Mouse (Mus musculus): ENCODE measurements at regions not wholly inside any gene's neighbourhood (a gene's known extent, or its start where the extent isn't known, plus 50 kb on each side); places are given as distances from the start of the nearest gene placed in this dataset.

GRCm38 (mm10) chr15:25000171-25000570 is 413.4 kb downstream of the Basp1 start:
- DNase-seq, result no peak
- intact Hi-C loops (cut with DNase I; ENCODE audit: low total_unique reads), result no loop called here

GRCm38 (mm10) chr15:24993325-24993673 is 420.3 kb downstream of the Basp1 start:
- intact Hi-C loops (cut with DNase I; ENCODE audit: low total_unique reads), result no loop called here
- DNase-seq, result no peak

- intact Hi-C loops (cut with DNase I; ENCODE audit: low total_unique reads), result no loop called here
- DNase-seq, result no peak
These were observed 420.8 kb downstream of the Basp1 start for GRCm38 (mm10) chr15:24992665-24993324.

- intact Hi-C loops (cut with DNase I; ENCODE audit: low total_unique reads), result no loop called here
These were observed 423.3 kb downstream of the Basp1 start for GRCm38 (mm10) chr15:24990082-24990786.

GRCm38 (mm10) chr15:24980841-24981240 is 432.7 kb downstream of the Basp1 start:
- intact Hi-C loops (cut with DNase I; ENCODE audit: low total_unique reads), result no loop called here
- no peak for DNase-seq

More at GRCm38 (mm10) chr15:24990082-24990786, 423.3 kb downstream of the Basp1 start:
- no peak for DNase-seq

GRCm38 (mm10) chr15:24972020-24972419 is 441.5 kb downstream of the Basp1 start:
- intact Hi-C loops (cut with DNase I; ENCODE audit: low total_unique reads), result no loop called here

GRCm38 (mm10) chr15:24969391-24969812 is 444.2 kb downstream of the Basp1 start:
- intact Hi-C loops (cut with DNase I; ENCODE audit: low total_unique reads), result no loop called here
- no peak for DNase-seq

More at GRCm38 (mm10) chr15:24972020-24972419, 441.5 kb downstream of the Basp1 start:
- DNase-seq, result no peak

GRCm38 (mm10) chr15:24968636-24969317 is 444.8 kb downstream of the Basp1 start:
- intact Hi-C loops (cut with DNase I; ENCODE audit: low total_unique reads), result no loop called here
- no peak for DNase-seq

- DNase-seq, result no peak
- intact Hi-C loops (cut with DNase I; ENCODE audit: low total_unique reads), result no loop called here
These were observed 483.8 kb downstream of the Basp1 start for GRCm38 (mm10) chr15:24929742-24930141.

- intact Hi-C loops (cut with DNase I; ENCODE audit: low total_unique reads), result no loop called here
- no peak for DNase-seq
These were observed 501.7 kb downstream of the Basp1 start for GRCm38 (mm10) chr15:24911866-24912265.

- no peak for DNase-seq
- intact Hi-C loops (cut with DNase I; ENCODE audit: low total_unique reads), result no loop called here
These were observed 502.1 kb downstream of the Basp1 start for GRCm38 (mm10) chr15:24911466-24911865.

GRCm38 (mm10) chr15:24906957-24907356 is 506.6 kb downstream of the Basp1 start:
- no peak for DNase-seq
- intact Hi-C loops (cut with DNase I; ENCODE audit: low total_unique reads), result no loop called here

GRCm38 (mm10) chr15:24878846-24879245 is 534.7 kb downstream of the Basp1 start:
- intact Hi-C loops (cut with DNase I; ENCODE audit: low total_unique reads), result no loop called here

GRCm38 (mm10) chr15:24877711-24878598 is 535.6 kb downstream of the Basp1 start:
- intact Hi-C loops (cut with DNase I; ENCODE audit: low total_unique reads), result no loop called here
- DNase-seq, result no peak

More at GRCm38 (mm10) chr15:24878846-24879245, 534.7 kb downstream of the Basp1 start:
- no peak for DNase-seq

- intact Hi-C loops (cut with DNase I; ENCODE audit: low total_unique reads), result no loop called here
- DNase-seq, result no peak
These were observed 537.3 kb downstream of the Basp1 start for GRCm38 (mm10) chr15:24876157-24876731.

- DNase-seq, result no peak
- intact Hi-C loops (cut with DNase I; ENCODE audit: low total_unique reads), result no loop called here
These were observed 573.3 kb downstream of the Basp1 start for GRCm38 (mm10) chr15:24840271-24840670.

GRCm38 (mm10) chr15:24838390-24838789 is 575.2 kb downstream of the Basp1 start:
- DNase-seq, result no peak
- intact Hi-C loops (cut with DNase I; ENCODE audit: low total_unique reads), result no loop called here

GRCm38 (mm10) chr15:24827881-24828280 is 585.7 kb downstream of the Basp1 start:
- DNase-seq, result no peak
- intact Hi-C loops (cut with DNase I; ENCODE audit: low total_unique reads), result no loop called here

- intact Hi-C loops (cut with DNase I; ENCODE audit: low total_unique reads), result no loop called here
- DNase-seq, result no peak
These were observed 586.3 kb downstream of the Basp1 start for GRCm38 (mm10) chr15:24827259-24827658.

Measured in gastrocnemius, postnatal 14 days (tissue).